Mouse (Mus musculus) right cerebral cortex, postnatal 36 days (tissue): ENCODE measurements around the gene Map3k5.
A peak's percentile ranks its signal among the peaks of the same experiment; 100 is the strongest.

Source experiments
- DNase-seq, 2 experiments: peaks; one replicate each; pipeline ENCODE4 v3.0.0; 2022; ENCODE audit warnings: low spot score in 2 of 2, mixed read lengths in 1 of 2

Map3k5 gene

GRCm38 (mm10) chr10:20056859-20057644, 122.8 kb downstream of the Map3k5 start:
- no peak for DNase-seq

GRCm38 (mm10) chr10:20058031-20058430, 123.8 kb downstream of the Map3k5 start:
- no peak for DNase-seq

- no peak for DNase-seq
Measured at GRCm38 (mm10) chr10:20058841-20059240, 124.6 kb downstream of the Map3k5 start.

DNA sequence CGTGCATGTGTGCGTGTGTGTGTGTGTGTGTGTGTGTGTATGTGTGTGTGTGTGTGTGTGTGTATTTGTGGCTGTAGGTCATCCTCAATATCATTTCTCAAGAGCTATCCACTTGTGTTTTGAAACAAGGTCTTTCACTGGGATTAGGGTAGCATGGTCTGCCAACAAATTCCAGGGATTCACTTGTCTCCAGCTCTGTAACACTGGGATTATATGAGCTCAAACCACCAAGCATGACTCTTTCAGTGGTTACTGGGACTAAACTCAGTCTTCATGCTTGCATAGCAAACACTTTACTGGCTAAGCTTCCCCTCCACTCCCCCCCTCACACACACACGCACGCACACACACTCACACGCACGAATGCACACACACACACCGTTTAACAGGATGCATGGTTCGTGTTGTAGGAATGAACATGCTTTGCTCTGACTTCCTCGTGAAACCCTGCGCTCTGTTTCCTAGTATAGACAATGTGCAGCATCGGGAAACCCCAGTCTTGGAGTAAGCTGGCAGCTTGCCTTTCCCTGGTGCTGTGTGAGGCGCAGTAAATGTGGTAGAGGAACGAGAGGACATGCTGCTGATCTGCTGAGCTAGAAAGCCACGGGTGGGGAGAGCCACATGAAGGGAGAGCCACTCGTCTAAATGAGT, 126.2 kb downstream of the Map3k5 start:
- peak in 1 of 2 experiments; percentile 40 for DNase-seq

- no peak for DNase-seq
Measured at GRCm38 (mm10) chr10:20064556-20065207, 130.4 kb downstream of the Map3k5 start.

DNA sequence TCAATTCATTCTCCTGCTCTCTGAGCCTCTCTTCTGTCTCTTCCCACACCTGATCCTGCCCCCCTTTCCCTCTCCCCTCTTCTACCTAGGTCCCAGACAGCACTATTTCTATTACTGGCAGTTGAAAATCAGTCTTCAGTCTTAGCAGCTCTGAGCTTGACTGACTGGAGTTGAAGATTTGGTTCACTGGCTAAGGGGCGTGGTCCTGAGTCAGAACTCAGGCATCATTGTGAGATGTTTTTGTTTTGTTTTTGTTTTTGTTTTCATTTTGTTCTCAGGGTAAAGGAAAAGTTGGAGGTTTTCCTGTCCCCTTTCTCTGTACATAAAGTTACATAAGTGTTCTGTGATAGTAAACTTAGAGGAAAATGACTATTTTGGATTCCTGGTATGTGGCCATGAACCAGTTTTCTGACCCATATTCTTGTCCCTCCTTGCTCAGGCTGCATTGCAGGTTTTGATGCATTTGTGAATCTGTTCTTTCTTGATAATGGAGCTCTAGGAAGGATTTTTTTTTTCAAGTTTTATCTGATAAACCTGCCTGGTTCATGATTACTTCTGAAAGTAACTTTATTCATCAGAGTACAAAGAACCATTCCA, 131.9 kb downstream of the Map3k5 start:
- DNase-seq = no peak

- no peak for DNase-seq
Measured at GRCm38 (mm10) chr10:20069771-20070460, 135.6 kb downstream of the Map3k5 start.

GRCm38 (mm10) chr10:20070576-20071109, 136.4 kb downstream of the Map3k5 start:
- no peak for DNase-seq

- DNase-seq = no peak
Measured at GRCm38 (mm10) chr10:20071716-20072115, 137.4 kb downstream of the Map3k5 start.

GRCm38 (mm10) chr10:20073236-20073893, 139.1 kb downstream of the Map3k5 start:
- peak; percentile 53 to 62 for DNase-seq

DNA sequence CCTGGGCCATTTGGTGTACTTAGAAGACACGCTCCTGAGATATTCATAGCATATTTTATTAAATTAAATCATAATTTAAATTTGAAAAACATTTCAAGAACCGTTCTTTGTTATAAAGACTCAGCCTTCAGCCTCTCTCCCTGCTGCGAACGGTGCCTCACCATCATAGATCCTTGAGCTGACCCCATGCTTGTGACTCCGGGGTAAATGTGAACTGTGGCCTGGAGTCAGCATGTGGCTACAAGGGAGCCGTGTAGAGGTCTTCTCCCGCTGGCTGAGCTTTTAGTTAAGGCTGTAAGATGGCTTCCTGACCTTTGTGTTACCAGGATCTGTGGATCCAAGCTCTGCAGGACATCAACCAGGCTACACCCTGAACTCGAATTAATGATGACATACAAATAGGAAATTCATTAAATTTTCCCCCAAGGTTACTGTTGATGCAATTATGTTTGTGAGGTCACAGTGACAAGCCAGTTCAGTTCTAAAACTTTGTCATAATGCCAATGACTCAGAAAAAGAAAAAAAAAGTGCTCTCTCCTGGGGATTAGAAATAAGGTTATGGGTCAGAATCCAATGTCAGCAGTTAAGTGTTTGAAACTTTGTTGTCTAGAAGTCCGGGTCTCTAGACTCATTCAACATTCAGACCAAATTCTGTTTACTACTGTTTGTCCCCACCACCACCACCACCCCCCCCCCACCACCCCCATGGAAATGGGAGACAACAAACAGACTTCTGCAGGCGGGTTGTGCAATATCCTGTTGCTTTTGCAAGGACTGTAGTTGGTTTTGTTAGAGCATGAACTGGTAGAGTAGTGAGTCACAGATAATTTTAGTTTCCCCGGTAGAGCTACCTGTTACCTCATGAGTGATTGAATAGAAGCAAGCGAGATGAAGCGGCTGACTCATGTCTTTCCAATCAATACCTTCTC, 142.5 kb downstream of the Map3k5 start:
- DNase-seq = no peak

DNA sequence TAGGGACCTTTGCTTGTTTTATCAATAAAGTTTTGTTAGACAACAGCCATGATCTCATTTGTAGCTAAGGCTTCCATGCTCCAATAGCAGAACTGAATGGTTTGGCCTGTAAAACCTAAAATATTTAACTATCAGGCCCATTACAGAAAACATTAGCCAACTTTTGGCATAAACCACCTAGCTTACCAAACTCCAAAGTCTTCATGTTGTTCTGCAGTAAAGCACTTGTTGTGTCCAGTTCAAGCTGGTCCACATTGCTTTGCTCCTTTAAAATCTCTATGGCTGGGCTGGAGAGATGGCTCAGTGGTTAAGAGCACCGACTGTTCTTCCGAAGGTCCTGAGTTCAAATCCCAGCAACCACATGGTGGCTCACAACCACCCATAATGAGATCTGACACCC, 144.1 kb downstream of the Map3k5 start:
- no peak for DNase-seq

- DNase-seq = no peak
Measured at GRCm38 (mm10) chr10:20087841-20088240, 153.6 kb downstream of the Map3k5 start.

DNA sequence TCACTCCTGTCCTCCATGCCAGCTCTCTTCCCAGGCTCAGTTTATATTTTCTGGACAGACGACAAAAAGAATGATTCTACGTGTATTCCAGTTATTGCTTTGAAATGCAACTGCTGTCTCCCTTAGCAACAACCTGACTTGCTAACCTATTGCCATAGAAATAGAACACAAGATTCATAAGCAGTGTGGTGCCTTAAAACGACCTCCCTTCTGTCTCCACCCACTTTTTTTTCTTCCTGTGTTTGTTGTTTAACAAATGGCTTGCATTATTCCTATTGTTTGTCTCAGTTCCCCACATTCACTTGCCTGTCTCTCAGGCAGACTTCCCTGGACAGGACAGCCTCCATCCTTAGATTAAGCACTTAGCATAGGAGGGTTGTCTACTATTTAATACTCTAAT, 154.8 kb downstream of the Map3k5 start:
- DNase-seq = no peak

DNA sequence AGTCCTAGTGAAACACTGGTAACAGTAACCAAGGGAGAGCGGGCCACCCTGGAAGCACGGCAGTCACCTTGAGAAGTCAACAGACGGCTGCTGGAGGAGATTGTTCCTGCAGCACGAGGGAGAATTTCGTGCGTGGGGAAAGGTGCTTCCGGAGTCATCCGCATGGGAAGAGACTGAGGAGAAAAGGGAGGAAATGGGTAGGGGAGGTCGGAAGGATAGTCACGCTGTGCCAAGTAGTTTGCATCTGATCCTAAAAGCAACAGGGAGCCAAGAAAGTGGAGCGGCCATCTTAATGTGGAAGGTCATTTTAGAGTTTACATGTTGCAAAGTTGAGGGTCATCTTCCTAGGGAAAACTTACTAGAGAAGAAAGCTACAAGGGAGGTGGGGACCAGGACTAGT, 155.9 kb downstream of the Map3k5 start:
- DNase-seq = no peak

GRCm38 (mm10) chr10:20091416-20091815, 157.1 kb downstream of the Map3k5 start:
- no peak for DNase-seq

GRCm38 (mm10) chr10:20092371-20092770, 158.1 kb downstream of the Map3k5 start:
- no peak for DNase-seq

- DNase-seq = no peak
Measured at GRCm38 (mm10) chr10:20101456-20101855, 167.2 kb downstream of the Map3k5 start.

- DNase-seq = no peak
Measured at GRCm38 (mm10) chr10:20104271-20104931, 170.1 kb downstream of the Map3k5 start.
